Mouse (Mus musculus) olfactory bulb, adult 2 months (tissue): ENCODE results near the gene Hspg2.

ENCODE experiments used
- CTCF ChIP-seq: fragments of 200-500 bp; IDR thresholded peaks from 2 replicates; pipeline ENCODE4 v1.5.1; 2012; ENCODE audit warnings: low read depth, mild to moderate bottlenecking, low read length, moderate library complexity; ENCODE audit not compliant: insufficient read depth
- POLR2A ChIP-seq: fragments of 200-500 bp; IDR thresholded peaks from 2 replicates; pipeline ENCODE4 v1.6.1; 2012; ENCODE audit warnings: mild to moderate bottlenecking, low read depth, low read length, moderate library complexity; ENCODE audit not compliant: insufficient read depth

DNA sequence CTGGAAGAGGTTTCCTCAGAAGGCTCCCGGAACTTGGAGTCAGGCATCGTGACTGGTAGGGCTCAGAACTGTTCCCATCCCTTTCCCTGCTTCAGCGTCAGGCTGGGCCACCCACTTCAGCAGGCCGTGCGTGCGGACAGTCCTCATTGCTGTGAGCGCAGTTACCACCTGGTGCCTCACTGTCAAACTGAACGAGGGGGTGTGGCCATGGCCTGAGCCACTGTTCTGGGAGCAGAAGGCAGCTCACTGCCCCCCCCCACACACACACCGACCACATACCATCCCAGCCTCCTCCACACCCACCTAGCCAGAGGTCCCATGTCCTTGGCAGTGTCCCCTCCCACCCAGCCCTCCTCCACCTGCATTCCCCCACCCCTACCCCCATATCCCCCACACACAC is 101.3 kb downstream of the Hspg2 start:
- TF ChIP-seq CTCF (no peak), POLR2A (no peak)
